Mouse (Mus musculus) spleen, adult 18-20 months (tissue): Measurements from ENCODE around the gene Cyp2j13.
"Not testable (repeated sequence)": the region's sequence is repeated elsewhere in the genome, so short reads cannot be mapped to it uniquely, and the experiment has no call there.

Experiments used
- DNase-seq, 2 experiments: peaks; one replicate each; pipeline ENCODE4 v3.0.0; 2022; ENCODE audit warnings: mixed read lengths in 2 of 2

Cyp2j13 gene

GRCm38 (mm10) chr4:96077261-96078125, at the start of gene Cyp2j13:
Gene Cyp2j13 (minus strand): TSS chr4:96077546.
- DNase-seq = no peak

- no peak for DNase-seq
Measured at GRCm38 (mm10) chr4:96096841-96097240, 19.5 kb upstream of the Cyp2j13 start.

DNA sequence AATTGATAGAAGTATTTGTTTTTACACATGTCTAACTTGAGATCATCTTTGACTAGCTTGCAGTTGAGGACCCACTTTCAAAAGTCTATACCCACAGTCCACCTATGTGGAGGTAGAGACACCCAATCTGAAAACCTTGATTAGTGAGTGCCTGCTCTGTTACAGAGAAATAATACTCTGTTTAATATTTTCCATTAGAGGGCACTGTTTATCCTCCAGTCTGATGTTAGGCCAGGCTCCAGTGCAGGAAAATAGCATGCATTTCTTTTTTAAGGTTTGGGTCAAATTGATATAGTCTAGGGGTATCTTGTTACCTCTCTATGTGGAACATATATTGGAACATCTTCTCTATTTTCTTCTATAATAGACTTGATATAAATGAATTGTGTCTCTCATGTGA, 14.5 kb upstream of the Cyp2j13 start:
- DNase-seq = no peak

- not testable (repeated sequence) for DNase-seq
Measured at GRCm38 (mm10) chr4:96089356-96090048, 12.2 kb upstream of the Cyp2j13 start.

- no peak for DNase-seq
Measured at GRCm38 (mm10) chr4:96078308-96078707, 962 bp upstream of the Cyp2j13 start.

DNA sequence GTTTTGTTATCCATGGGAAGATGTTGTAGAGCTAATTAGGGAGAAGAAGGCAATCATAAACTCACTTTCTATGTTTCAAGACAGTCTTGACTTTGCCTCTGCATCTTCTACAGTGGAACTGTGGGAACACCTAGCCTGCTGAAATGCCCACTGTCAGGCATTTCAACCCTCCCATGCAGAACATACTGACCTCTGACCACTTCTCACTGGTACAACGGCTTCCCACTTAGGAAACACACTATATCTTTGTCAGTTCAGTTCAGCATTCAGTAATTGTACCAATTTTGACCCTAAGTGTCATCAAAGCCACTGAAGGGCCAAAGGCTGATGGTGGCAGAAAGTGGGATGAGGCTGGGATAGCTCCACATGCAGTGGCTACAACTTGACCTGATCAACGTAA, 15.3 kb downstream of the Cyp2j13 start:
- DNase-seq = no peak

GRCm38 (mm10) chr4:96060106-96060505, 17.2 kb downstream of the Cyp2j13 start:
- DNase-seq = no peak

DNA sequence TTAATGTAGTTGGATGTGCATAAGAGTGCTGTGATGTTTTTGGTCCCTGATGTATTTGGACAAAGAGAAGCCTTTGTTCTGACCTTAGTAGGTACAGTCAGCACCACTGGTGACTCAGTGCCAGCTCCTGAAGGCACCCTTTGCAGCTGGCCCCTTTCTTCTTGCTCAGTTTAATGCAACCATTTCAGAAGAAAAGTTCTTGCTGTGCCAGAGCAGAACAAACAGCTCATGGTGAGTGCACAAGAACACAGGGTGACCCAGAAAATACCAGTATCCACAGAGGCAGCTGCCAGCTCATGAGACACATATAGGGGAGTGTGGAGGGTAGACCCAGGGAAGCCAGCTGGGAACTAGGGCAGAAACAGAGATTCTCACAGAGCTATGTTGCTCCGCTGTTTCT, 48.9 kb downstream of the Cyp2j13 start:
- no peak for DNase-seq

DNA sequence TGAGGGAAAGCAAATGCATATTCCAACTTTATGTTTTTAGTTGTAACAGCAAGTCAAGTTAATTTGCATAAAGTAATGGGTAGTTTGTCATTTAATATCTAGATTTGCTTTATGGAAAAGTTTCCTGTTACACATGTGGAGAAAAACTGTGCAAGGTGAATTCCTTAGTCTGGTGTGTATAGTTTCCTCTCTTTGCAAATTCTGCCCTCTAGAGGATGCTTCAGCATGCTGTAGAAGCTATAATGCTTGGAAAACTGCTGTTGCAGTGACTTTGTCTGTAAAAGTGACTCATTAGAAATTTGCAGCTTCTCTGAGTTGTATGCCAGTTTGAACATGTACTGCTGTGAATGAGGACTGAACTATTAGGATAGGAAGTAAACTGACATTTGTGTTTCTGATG, 54.5 kb downstream of the Cyp2j13 start:
- DNase-seq = no peak

DNA sequence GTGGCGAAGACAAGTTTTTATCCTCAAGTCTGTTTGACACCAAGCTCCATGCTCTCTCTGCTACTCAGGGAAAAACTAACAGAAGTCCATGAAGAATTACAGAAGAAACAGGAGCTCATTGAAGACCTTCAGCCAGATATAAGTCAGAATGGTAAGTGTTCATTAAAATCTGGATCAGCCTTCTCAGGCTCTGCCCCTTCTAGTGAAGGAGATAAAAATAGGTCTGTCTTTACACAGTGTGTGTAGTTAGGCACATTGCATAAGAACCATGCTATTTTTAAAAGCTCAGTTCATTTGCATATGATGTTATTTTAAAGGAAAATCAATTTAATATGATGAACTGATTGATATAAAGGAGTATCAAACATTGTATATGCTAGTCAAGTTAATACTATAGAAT, 60.5 kb downstream of the Cyp2j13 start:
- DNase-seq = no peak

- DNase-seq = not testable (repeated sequence)
Measured at GRCm38 (mm10) chr4:95982221-95982620, 95.1 kb downstream of the Cyp2j13 start.
